Mouse (Mus musculus): ENCODE data around the gene Ankrd13a. TPM values are rescaled to one million over a fixed set of nuclear protein-coding genes. Genes with fewer than 3 reads are reported as not detected.
"Not testable (repeated sequence)": the region's sequence is repeated elsewhere in the genome, so short reads cannot be mapped to it uniquely, and the experiment has no call there.

Gene Ankrd13a
- polyA plus RNA-seq, 1 experiment from 2014 or later, result 71.9 TPM

- H3K4me2 ChIP-seq, result no peak overlapping the region
- no peaks in the 10 kb centered on the region for H3K36me3 ChIP-seq (ENCODE audit: control insufficient read depth, insufficient read depth, low read length)
- 83% methylated on average over 20 of the region's 20 CpGs for WGBS
- no peaks in the 10 kb centered on the region for H3K4me1 ChIP-seq (ENCODE audit: control insufficient read depth, insufficient read depth, low read length)
- no peaks in the 10 kb centered on the region for H3K27me3 ChIP-seq (ENCODE audit: control insufficient read depth, insufficient read depth, low read length)
- DNase-seq (ENCODE audit: low spot score, missing footprints), result no peak
- no peak overlapping the region for H3K9ac ChIP-seq (ENCODE audit: low read length)
- ATAC-seq (ENCODE audit: low FRiP score), result no peak
- no peak overlapping the region for H3K4me3 ChIP-seq (ENCODE audit: low read depth, low read length)
- H3K9me3 ChIP-seq (ENCODE audit: control insufficient read depth, low read length), result no peaks in the 10 kb centered on the region
- no peak overlapping the region for H3K27ac ChIP-seq (ENCODE audit: low read depth, low read length)
Measured at GRCm38 (mm10) chr5:114851565-114852236, 77.2 kb downstream of the Ankrd13a start.

- H3K27ac ChIP-seq (ENCODE audit: low read depth, low read length), result not testable (repeated sequence)
Measured at GRCm38 (mm10) chr5:114853364-114853763, 78.9 kb downstream of the Ankrd13a start, which contains the start of gene 4930519G04Rik. Gene 4930519G04Rik (plus strand): TSS chr5:114853664.

More at GRCm38 (mm10) chr5:114853364-114853763, 78.9 kb downstream of the Ankrd13a start, which contains the start of gene 4930519G04Rik:
- WGBS, result 76% methylated on average over 3 of the region's 5 CpGs
- not testable (repeated sequence) for H3K4me3 ChIP-seq (ENCODE audit: low read depth, low read length); H3K4me1 ChIP-seq (ENCODE audit: control insufficient read depth, insufficient read depth, low read length); H3K4me2 ChIP-seq; ATAC-seq (ENCODE audit: low FRiP score); H3K27me3 ChIP-seq (ENCODE audit: control insufficient read depth, insufficient read depth, low read length); H3K9ac ChIP-seq (ENCODE audit: low read length); H3K36me3 ChIP-seq (ENCODE audit: control insufficient read depth, insufficient read depth, low read length); H3K9me3 ChIP-seq (ENCODE audit: control insufficient read depth, low read length); DNase-seq (ENCODE audit: low spot score, missing footprints)

Small RNAs within 50 kb of the gene (microRNA-seq; reads per million reads assigned to microRNA genes)
- 74.5 reads per million, percentile 49 among the genes with 10 or more reads in this experiment for gene Mir6240

Other genes starting within 250 kb of the Ankrd13a start
- 5.8 and 6.7 TPM in 2 replicates for gene Fam222a, start 206.7 kb upstream of the Ankrd13a start, polyA plus RNA-seq (2014; fragmentation: Nextera tagmentation; extraction: Ambion mirVana)
- 0.26 TPM in 1 of 2 replicates, not detected in the other for gene Trpv4, start 116.3 kb upstream of the Ankrd13a start, polyA plus RNA-seq (2014; fragmentation: Nextera tagmentation; extraction: Ambion mirVana)
- 63.8 and 67.1 TPM in 2 replicates for gene Gltp, start 83.7 kb upstream of the Ankrd13a start, polyA plus RNA-seq (2014; fragmentation: Nextera tagmentation; extraction: Ambion mirVana)
- 13.7 and 17.4 TPM in 2 replicates for gene Tchp, start 66.9 kb upstream of the Ankrd13a start, polyA plus RNA-seq (2014; fragmentation: Nextera tagmentation; extraction: Ambion mirVana)
- gene Git2, start 840 bp downstream of the Ankrd13a start, polyA plus RNA-seq (2014; fragmentation: Nextera tagmentation; extraction: Ambion mirVana), result 29.5 and 30.0 TPM in 2 replicates
- 150 and 157 TPM in 2 replicates for gene 1500011B03Rik, start 48.8 kb downstream of the Ankrd13a start, polyA plus RNA-seq (2014; fragmentation: Nextera tagmentation; extraction: Ambion mirVana)
- not detected in 2 replicates for gene 4930519G04Rik, start 79.0 kb downstream of the Ankrd13a start, polyA plus RNA-seq (2014; fragmentation: Nextera tagmentation; extraction: Ambion mirVana)
- gene Gm9936, start 84.0 kb downstream of the Ankrd13a start, polyA plus RNA-seq (2014; fragmentation: Nextera tagmentation; extraction: Ambion mirVana), result 0.28 and 0.56 TPM in 2 replicates
- gene Oasl2, start 122.3 kb downstream of the Ankrd13a start, polyA plus RNA-seq (2014; fragmentation: Nextera tagmentation; extraction: Ambion mirVana), result 1.3 and 1.8 TPM in 2 replicates
- not detected in 2 replicates for gene Oasl1, start 148.6 kb downstream of the Ankrd13a start, polyA plus RNA-seq (2014; fragmentation: Nextera tagmentation; extraction: Ambion mirVana)
- 43.5 and 46.3 TPM in 2 replicates for gene 2210016L21Rik, start 167.5 kb downstream of the Ankrd13a start, polyA plus RNA-seq (2014; fragmentation: Nextera tagmentation; extraction: Ambion mirVana)
- not detected in 2 replicates for gene Hnf1a, start 196.4 kb downstream of the Ankrd13a start, polyA plus RNA-seq (2014; fragmentation: Nextera tagmentation; extraction: Ambion mirVana)
- 21.7 and 23.6 TPM in 2 replicates for gene Sppl3, start 236.5 kb downstream of the Ankrd13a start, polyA plus RNA-seq (2014; fragmentation: Nextera tagmentation; extraction: Ambion mirVana)

Measured in midbrain, embryonic 11.5 days (tissue).